Mouse (Mus musculus): Measurements from ENCODE around the gene Ccdc6.

The Ccdc6 gene

GRCm38 (mm10) chr10:70127273-70127672 is 30.4 kb downstream of the Ccdc6 start:
- peaks cover 44% of the 10 kb centered on the region for H3K36me3 ChIP-seq (ENCODE audit: insufficient read depth, low read length)
- H3K27me3 ChIP-seq (ENCODE audit: insufficient read depth, low read length), result no peaks in the 10 kb centered on the region
- H3K4me3 ChIP-seq (replicated peaks; ENCODE audit: low read length), result no peak overlapping the region
- H3K9me3 ChIP-seq (ENCODE audit: low read length), result peaks cover 9% of the 10 kb centered on the region
- TF ChIP-seq CTCF (conservative IDR thresholded peaks at IDR 0.05; ENCODE audit: low read length), result no peak
- no peak for TF ChIP-seq NANOG (IDR thresholded peaks at IDR 0.05; ENCODE audit: borderline replicate concordance, low read length)
- no peak for TF ChIP-seq POU5F1 (IDR thresholded peaks at IDR 0.05; ENCODE audit: borderline replicate concordance, low read length)
- peaks cover 61% of the 10 kb centered on the region for H3K4me1 ChIP-seq (replicated peaks; ENCODE audit: low read depth, low read length)

GRCm38 (mm10) chr10:70128408-70128807 is 31.5 kb downstream of the Ccdc6 start:
- peaks cover 38% of the 10 kb centered on the region for H3K36me3 ChIP-seq (ENCODE audit: insufficient read depth, low read length)
- TF ChIP-seq CTCF (conservative IDR thresholded peaks at IDR 0.05; ENCODE audit: low read length) (peak; percentile 8; the same call in 1 of the 2 replicates), POU5F1 (IDR thresholded peaks at IDR 0.05; ENCODE audit: borderline replicate concordance, low read length) (no peak)
- H3K4me3 ChIP-seq (replicated peaks; ENCODE audit: low read length), result no peak overlapping the region
- H3K27me3 ChIP-seq (ENCODE audit: insufficient read depth, low read length), result no peaks in the 10 kb centered on the region
- peaks cover 3% of the 10 kb centered on the region for H3K9me3 ChIP-seq (ENCODE audit: low read length)
- H3K4me1 ChIP-seq (replicated peaks; ENCODE audit: low read depth, low read length), result peaks cover 72% of the 10 kb centered on the region

DNA sequence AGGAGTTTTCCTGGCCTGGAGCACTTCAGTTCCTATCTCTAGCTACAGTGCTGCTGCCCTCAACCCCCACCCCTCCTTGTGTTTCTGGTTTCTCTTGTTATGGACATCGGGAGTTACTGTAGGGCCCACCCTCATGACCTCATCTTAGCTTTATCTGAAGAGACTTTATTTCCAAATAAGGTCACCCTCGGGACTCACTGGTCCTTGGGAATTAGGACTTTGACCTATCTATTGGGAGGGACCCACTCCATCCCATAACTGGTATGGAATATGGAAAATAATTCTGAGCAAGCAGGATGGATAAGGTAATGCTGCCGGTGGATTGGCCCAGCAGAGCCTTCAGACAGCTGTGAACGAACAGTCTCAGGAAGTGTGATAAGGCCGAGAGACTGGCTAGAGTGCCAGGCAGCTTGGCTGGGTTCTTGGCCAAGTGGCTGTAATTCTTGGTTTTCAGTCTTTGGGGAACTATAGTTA is 35.2 kb downstream of the Ccdc6 start:
- TF ChIP-seq NANOG (IDR thresholded peaks at IDR 0.05; ENCODE audit: borderline replicate concordance, low read length) (no peak), CTCF (conservative IDR thresholded peaks at IDR 0.05; ENCODE audit: low read length) (no peak), POU5F1 (IDR thresholded peaks at IDR 0.05; ENCODE audit: borderline replicate concordance, low read length) (no peak)
- Histone ChIP-seq H3K9me3 (ENCODE audit: low read length) (no peaks in the 10 kb centered on the region), H3K36me3 (ENCODE audit: insufficient read depth, low read length) (peaks cover 27% of the 10 kb centered on the region), H3K4me1 (replicated peaks; ENCODE audit: low read depth, low read length) (peaks cover 61% of the 10 kb centered on the region), H3K4me3 (replicated peaks; ENCODE audit: low read length) (no peak overlapping the region), H3K27me3 (ENCODE audit: insufficient read depth, low read length) (no peaks in the 10 kb centered on the region)

- H3K9me3 ChIP-seq (ENCODE audit: low read length), result no peaks in the 10 kb centered on the region
- H3K36me3 ChIP-seq (ENCODE audit: insufficient read depth, low read length), result peaks cover 27% of the 10 kb centered on the region
- no peaks in the 10 kb centered on the region for H3K27me3 ChIP-seq (ENCODE audit: insufficient read depth, low read length)
- peaks cover 59% of the 10 kb centered on the region for H3K4me1 ChIP-seq (replicated peaks; ENCODE audit: low read depth, low read length)
- no peak for TF ChIP-seq POU5F1 (IDR thresholded peaks at IDR 0.05; ENCODE audit: borderline replicate concordance, low read length)
- TF ChIP-seq NANOG (IDR thresholded peaks at IDR 0.05; ENCODE audit: borderline replicate concordance, low read length), result no peak
- no peak for TF ChIP-seq CTCF (conservative IDR thresholded peaks at IDR 0.05; ENCODE audit: low read length)
- H3K4me3 ChIP-seq (replicated peaks; ENCODE audit: low read length), result no peak overlapping the region
Observed at GRCm38 (mm10) chr10:70132714-70133113, 35.8 kb downstream of the Ccdc6 start.

- H3K4me1 ChIP-seq (replicated peaks; ENCODE audit: low read depth, low read length), result peaks cover 59% of the 10 kb centered on the region
- TF ChIP-seq POU5F1 (IDR thresholded peaks at IDR 0.05; ENCODE audit: borderline replicate concordance, low read length), result no peak
- TF ChIP-seq NANOG (IDR thresholded peaks at IDR 0.05; ENCODE audit: borderline replicate concordance, low read length), result no peak
- no peak for TF ChIP-seq CTCF (conservative IDR thresholded peaks at IDR 0.05; ENCODE audit: low read length)
- no peak overlapping the region for H3K4me3 ChIP-seq (replicated peaks; ENCODE audit: low read length)
- no peaks in the 10 kb centered on the region for H3K9me3 ChIP-seq (ENCODE audit: low read length)
- H3K36me3 ChIP-seq (ENCODE audit: insufficient read depth, low read length), result peaks cover 27% of the 10 kb centered on the region
- no peaks in the 10 kb centered on the region for H3K27me3 ChIP-seq (ENCODE audit: insufficient read depth, low read length)
Observed at GRCm38 (mm10) chr10:70133188-70133587, 36.3 kb downstream of the Ccdc6 start.

GRCm38 (mm10) chr10:70135680-70136079 is 38.8 kb downstream of the Ccdc6 start:
- TF ChIP-seq NANOG (IDR thresholded peaks at IDR 0.05; ENCODE audit: borderline replicate concordance, low read length), result no peak
- TF ChIP-seq CTCF (conservative IDR thresholded peaks at IDR 0.05; ENCODE audit: low read length), result peak; percentile 94
- TF ChIP-seq POU5F1 (IDR thresholded peaks at IDR 0.05; ENCODE audit: borderline replicate concordance, low read length), result no peak
- Histone ChIP-seq H3K9me3 (ENCODE audit: low read length) (no peaks in the 10 kb centered on the region), H3K4me1 (replicated peaks; ENCODE audit: low read depth, low read length) (peaks cover 68% of the 10 kb centered on the region), H3K36me3 (ENCODE audit: insufficient read depth, low read length) (peaks cover 6% of the 10 kb centered on the region), H3K4me3 (replicated peaks; ENCODE audit: low read length) (no peak overlapping the region), H3K27me3 (ENCODE audit: insufficient read depth, low read length) (no peaks in the 10 kb centered on the region)

GRCm38 (mm10) chr10:70137652-70138051 is 40.7 kb downstream of the Ccdc6 start:
- H3K4me1 ChIP-seq (replicated peaks; ENCODE audit: low read depth, low read length), result peaks cover 69% of the 10 kb centered on the region
- no peak overlapping the region; the same call in 1 of the 2 replicates for H3K4me3 ChIP-seq (replicated peaks; ENCODE audit: low read length)
- TF ChIP-seq CTCF (conservative IDR thresholded peaks at IDR 0.05; ENCODE audit: low read length) (no peak), POU5F1 (IDR thresholded peaks at IDR 0.05; ENCODE audit: borderline replicate concordance, low read length) (no peak), NANOG (IDR thresholded peaks at IDR 0.05; ENCODE audit: borderline replicate concordance, low read length) (no peak)
- no peaks in the 10 kb centered on the region for H3K9me3 ChIP-seq (ENCODE audit: low read length)
- peaks cover 7% of the 10 kb centered on the region for H3K36me3 ChIP-seq (ENCODE audit: insufficient read depth, low read length)
- no peaks in the 10 kb centered on the region for H3K27me3 ChIP-seq (ENCODE audit: insufficient read depth, low read length)

DNA sequence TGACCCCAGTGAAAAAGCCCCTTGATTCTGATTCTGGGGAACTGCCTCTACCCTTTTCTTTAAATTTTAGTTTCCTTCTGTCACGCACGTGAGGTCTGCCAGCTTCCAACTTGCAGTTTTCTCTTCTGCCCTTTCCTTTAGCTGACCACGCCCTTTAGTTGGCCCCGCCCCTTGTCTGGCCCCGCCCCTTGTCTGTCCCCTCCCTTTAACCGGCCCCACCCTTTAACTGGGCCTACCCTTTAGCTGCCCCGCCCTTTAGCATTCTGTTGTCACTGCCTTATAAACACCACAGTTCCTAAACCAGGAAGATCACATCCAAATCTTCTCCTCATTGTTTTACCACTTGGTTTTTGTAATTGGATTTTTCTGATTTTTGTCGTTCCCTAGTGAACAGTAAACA is 41.2 kb downstream of the Ccdc6 start:
- Histone ChIP-seq H3K27me3 (ENCODE audit: insufficient read depth, low read length) (no peaks in the 10 kb centered on the region), H3K9me3 (ENCODE audit: low read length) (no peaks in the 10 kb centered on the region), H3K4me1 (replicated peaks; ENCODE audit: low read depth, low read length) (peaks cover 69% of the 10 kb centered on the region), H3K36me3 (ENCODE audit: insufficient read depth, low read length) (peaks cover 12% of the 10 kb centered on the region), H3K4me3 (replicated peaks; ENCODE audit: low read length) (peak overlapping the region; percentile 24)
- TF ChIP-seq NANOG (IDR thresholded peaks at IDR 0.05; ENCODE audit: borderline replicate concordance, low read length) (no peak), POU5F1 (IDR thresholded peaks at IDR 0.05; ENCODE audit: borderline replicate concordance, low read length) (no peak), CTCF (conservative IDR thresholded peaks at IDR 0.05; ENCODE audit: low read length) (no peak)

- TF ChIP-seq NANOG (IDR thresholded peaks at IDR 0.05; ENCODE audit: borderline replicate concordance, low read length) (no peak), POU5F1 (IDR thresholded peaks at IDR 0.05; ENCODE audit: borderline replicate concordance, low read length) (no peak), CTCF (conservative IDR thresholded peaks at IDR 0.05; ENCODE audit: low read length) (no peak)
- H3K4me3 ChIP-seq (replicated peaks; ENCODE audit: low read length), result no peak overlapping the region
Observed at GRCm38 (mm10) chr10:70139368-70139767, 42.4 kb downstream of the Ccdc6 start.

More at GRCm38 (mm10) chr10:70139368-70139767, 42.4 kb downstream of the Ccdc6 start:
- Histone ChIP-seq H3K9me3 (ENCODE audit: low read length) (no peaks in the 10 kb centered on the region), H3K27me3 (ENCODE audit: insufficient read depth, low read length) (no peaks in the 10 kb centered on the region), H3K36me3 (ENCODE audit: insufficient read depth, low read length) (peaks cover 17% of the 10 kb centered on the region), H3K4me1 (replicated peaks; ENCODE audit: low read depth, low read length) (peaks cover 70% of the 10 kb centered on the region)

All from E14TG2a.4 (cell line).